Comparison of ENCODE assay signal across 14 mouse cellular contexts in the genomic region with DNA sequence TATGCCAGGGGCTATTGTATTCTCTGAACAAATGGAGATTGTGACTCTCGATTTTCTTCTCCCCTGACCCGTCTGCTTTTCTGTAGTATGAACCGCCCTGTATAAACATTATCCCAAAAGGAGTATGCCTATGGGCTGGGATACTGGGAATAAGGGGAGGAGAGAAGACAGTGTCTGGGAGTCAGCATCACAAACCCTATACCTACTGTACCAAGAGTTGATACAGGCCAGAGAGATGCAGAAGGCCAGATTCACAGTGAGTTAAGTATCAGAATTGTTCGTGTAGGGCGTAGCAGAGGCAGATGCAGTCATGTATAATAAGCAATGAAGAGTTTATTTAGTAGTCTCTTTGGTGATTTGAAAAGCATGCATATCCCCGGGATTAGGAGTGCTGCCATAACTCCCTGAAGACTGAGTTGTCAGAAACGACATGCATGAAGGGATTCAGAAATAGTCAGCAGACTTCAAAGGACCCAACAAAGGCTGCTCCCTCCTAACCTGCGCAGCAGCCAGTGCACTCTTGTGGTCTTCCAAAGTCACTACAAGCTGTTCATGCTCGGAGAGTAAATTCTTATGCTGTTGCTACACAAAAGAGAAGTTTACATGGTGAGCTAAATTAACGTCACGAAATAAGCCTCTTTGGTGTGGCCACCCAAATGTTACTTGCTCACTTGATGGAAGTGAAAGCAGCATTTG. TPM values are rescaled to one million over a fixed set of nuclear protein-coding genes. Genes with fewer than 3 reads are reported as not detected.
A peak's percentile ranks its signal among the peaks of the same experiment; 100 is the strongest.
DNase-seq lines count a peak whose midpoint lies in the region; ATAC-seq and TF ChIP-seq lines count a peak whose summit lies in the region.
"Had no signal": no experiment of that assay in that cellular context is flagged by ENCODE, and none has a peak within 500 bp of the region (broad histone marks: within the 10 kb centered on the region; RNA-seq: fewer than 3 reads in every experiment).

No protein-coding gene starts in this region.

- H3K79me2 ChIP-seq in CH12.LX (replicated peaks; ENCODE audit: control insufficient read depth, extremely low read depth, insufficient read depth, poor library complexity, severe bottlenecking): no peaks in the 10 kb centered on the region

- no peaks in the 10 kb centered on the region for H3K9me3 ChIP-seq in kidney, postnatal 0 days (replicated peaks; ENCODE audit: low read length)
- no peaks in the 10 kb centered on the region for H3K9me3 ChIP-seq in CH12.LX (replicated peaks; ENCODE audit: low read length)
- no peaks in the 10 kb centered on the region for H3K9me3 ChIP-seq in midbrain, embryonic 13.5 days

- TF ChIP-seq CTCF in kidney, postnatal 0 days (IDR thresholded peaks at IDR 0.05; ENCODE audit: low read depth): peak; percentile 50
- peak in 1 of 2 experiments; percentile 67; a peak in 2 of 4 replicates for TF ChIP-seq CTCF in CH12.LX (conservative IDR thresholded peaks at IDR 0.05 in 1 of 2, IDR thresholded peaks at IDR 0.05 in 1 of 2; ENCODE audit: low read depth in 2 of 2, low read length in 2 of 2)

- H3K4me2 ChIP-seq in kidney, postnatal 0 days (ENCODE audit: low read length): no peak overlapping the region
- H3K4me2 ChIP-seq in CH12.LX (ENCODE audit: insufficient read depth, low read depth, poor library complexity, severe bottlenecking): no peak overlapping the region
- H3K4me2 ChIP-seq in midbrain, embryonic 13.5 days (replicated peaks): no peak overlapping the region

- in situ Hi-C loops in CH12.LX (cut with MboI; ENCODE audit: low pct_ligation_motif_present, low pct_unique_long_range_greater_than_20kb, low sequenced_read_pairs): no loop called here

- 76% methylated on average over 11 of the region's 11 CpGs for WGBS in kidney, postnatal 0 days
- WGBS in midbrain, embryonic 13.5 days: 65% methylated on average over 11 of the region's 11 CpGs

- peak; percentile 25 for DNase-seq in adrenal gland, postnatal 14 days
- DNase-seq in adrenal gland, adult 18-20 months (ENCODE audit: low spot score in 2 of 2): no peak
- peak; percentile 27 for DNase-seq in kidney, postnatal 0 days (ENCODE audit: low spot score)
- DNase-seq in kidney, postnatal 14 days: no peak
- DNase-seq in CH12.LX (ENCODE audit: extremely low read depth): peak; percentile 30
- no peak for DNase-seq in urinary bladder, postnatal 36 days (ENCODE audit: low spot score in 2 of 2)
- DNase-seq in cerebellum, adult 18-20 months: no peak
- DNase-seq: adrenal gland, postnatal 36 days; cerebellum, adult 9-11 months; kidney, adult 11 months; lung, adult 2 months; right cerebral cortex, adult 18-20 months; thymus, postnatal 4 days had no signal

- TF ChIP-seq RAD21 in CH12.LX (IDR thresholded peaks at IDR 0.05; ENCODE audit: low read depth, low read length): peak; percentile 56

- no peak for ATAC-seq in kidney, postnatal 0 days (replicated peaks; ENCODE audit: low FRiP score, low read depth)
- peak; percentile 90 for ATAC-seq in midbrain, embryonic 13.5 days

- TF ChIP-seq EP300 in CH12.LX (IDR thresholded peaks at IDR 0.05; ENCODE audit: low read length): no peak

- dilution Hi-C loops in CH12.LX (cut with MboI; ENCODE audit: extremely low pct_ligation_motif_present, extremely low pct_unique_long_range_greater_than_20kb, low sequenced_read_pairs): no loop called here

- no peaks in the 10 kb centered on the region for H3K4me1 ChIP-seq in kidney, postnatal 0 days (replicated peaks; ENCODE audit: insufficient read depth, low read length)
- H3K4me1 ChIP-seq in CH12.LX (ENCODE audit: control insufficient read depth in 1 of 2, insufficient read depth in 2 of 2): peaks cover 0 to 3% of the 10 kb centered on the region in 2 experiments; a peak in 1 of 4 replicates
- H3K4me1 ChIP-seq in midbrain, embryonic 13.5 days (replicated peaks): no peaks in the 10 kb centered on the region

- H3K36me3 ChIP-seq in kidney, postnatal 0 days (ENCODE audit: insufficient read depth, low read length): peaks cover 11% of the 10 kb centered on the region
- no peaks in the 10 kb centered on the region for H3K36me3 ChIP-seq in CH12.LX (replicated peaks in 1 of 2; ENCODE audit: control insufficient read depth in 1 of 2, insufficient read depth in 1 of 2, low read length in 1 of 2)
- H3K36me3 ChIP-seq in midbrain, embryonic 13.5 days: peaks cover 22% of the 10 kb centered on the region

- no peaks in the 10 kb centered on the region for H3K27me3 ChIP-seq in kidney, postnatal 0 days (ENCODE audit: insufficient read depth, low read length)
- H3K27me3 ChIP-seq in CH12.LX (replicated peaks): no peaks in the 10 kb centered on the region
- no peaks in the 10 kb centered on the region for H3K27me3 ChIP-seq in midbrain, embryonic 13.5 days

- no peak overlapping the region for H3K27ac ChIP-seq in kidney, postnatal 0 days
- H3K27ac ChIP-seq in CH12.LX (ENCODE audit: insufficient read depth, low read depth): no peak overlapping the region
- no peak overlapping the region for H3K27ac ChIP-seq in midbrain, embryonic 13.5 days

- no peak overlapping the region for H3K9ac ChIP-seq in kidney, postnatal 0 days (ENCODE audit: low read depth, low read length)
- no peak overlapping the region for H3K9ac ChIP-seq in CH12.LX (ENCODE audit: insufficient read depth, low read depth)
- H3K9ac ChIP-seq in midbrain, embryonic 13.5 days (replicated peaks): no peak overlapping the region

- no peak for TF ChIP-seq POLR2A in CH12.LX (IDR thresholded peaks at IDR 0.05; ENCODE audit: low read depth, low read length)

- H3K4me3 ChIP-seq in kidney, postnatal 0 days (replicated peaks; ENCODE audit: low read depth, low read length): no peak overlapping the region
- no peak overlapping the region for H3K4me3 ChIP-seq in CH12.LX (replicated peaks in 1 of 3; ENCODE audit: low read depth in 2 of 3, low read length in 2 of 3, poor library complexity in 1 of 3)
- H3K4me3 ChIP-seq in midbrain, embryonic 13.5 days (replicated peaks): no peak overlapping the region

TF ChIP-seq in CH12.LX, 34 proteins besides CTCF, POLR2A, EP300 and RAD21:
- TF ChIP-seq BHLHE40 (IDR thresholded peaks at IDR 0.05; ENCODE audit: low read depth, low read length) (no peak), SMC3 (IDR thresholded peaks at IDR 0.05; ENCODE audit: low read depth, low read length) (peak; percentile 48)

RNA-seq across cellular contexts. Expression of a gene that starts 54.7 kb away (rescaled TPM):
- total RNA-seq in adrenal gland, postnatal 14 days (2021): 71.0 and 75.4 TPM in 2 replicates
- total RNA-seq in adrenal gland, adult 18-20 months (2021): 100 to 1,000 TPM in 1 of 2 experiments, 10 to 100 TPM in 1; 39.8 to 104 TPM
- polyA plus RNA-seq in kidney, postnatal 0 days (2015; fragmentation: Nextera tagmentation; extraction: Ambion mirVana): 51.5 and 57.3 TPM in 2 replicates
- total RNA-seq in CH12.LX (2012; rRNA removed): 0.04 and 0.21 TPM in 2 replicates
- total RNA-seq in CH12.LX (2014; rRNA removed): 0.19 TPM in 1 of 2 replicates, not detected in the other
- 0.16 and 0.23 TPM in 2 replicates for polyA plus RNA-seq in CH12.LX (2012; ENCODE audit: insufficient read length, low read depth)
- 28.8 and 31.1 TPM in 2 replicates for polyA plus RNA-seq in midbrain, embryonic 13.5 days (2015; fragmentation: Nextera tagmentation; extraction: Ambion mirVana)

Comparison
In these comparisons a context has a peak if more than half of its experiments do, and no peak if none do; other contexts are left out.
1. DNase-seq: peak in adrenal gland, postnatal 14 days (single experiment), kidney, postnatal 0 days (single experiment) and CH12.LX (single experiment); none in adrenal gland, adult 18-20 months (0 of 2), kidney, postnatal 14 days (single experiment), urinary bladder, postnatal 36 days (0 of 2) and cerebellum, adult 18-20 months (0 of 2).
2. RNA of a gene that starts 54.7 kb away (total RNA-seq): 39.8 to 104 TPM in adrenal gland, adult 18-20 months and 71.0 to 75.4 TPM in adrenal gland, postnatal 14 days; 0.04 to 0.21 TPM in CH12.LX; every median in the first group is over 10 times any median in the second.